Mouse (Mus musculus) retina, postnatal 1 day (tissue): ENCODE measurements around the gene Huwe1.

Experiments used
- DNase-seq: peaks from one replicate; pipeline ENCODE4 v3.0.0-alpha.2; 2012

The Huwe1 gene

GRCm38 (mm10) chrX:151800701-151801511 lies at the start of gene Huwe1:
TSS of gene Huwe1 (plus strand) at chrX:151800807.
- peak; percentile 82 for DNase-seq

- DNase-seq: no peak
These were observed 20.3 kb upstream of the Huwe1 start for GRCm38 (mm10) chrX:151780348-151780747.

DNA sequence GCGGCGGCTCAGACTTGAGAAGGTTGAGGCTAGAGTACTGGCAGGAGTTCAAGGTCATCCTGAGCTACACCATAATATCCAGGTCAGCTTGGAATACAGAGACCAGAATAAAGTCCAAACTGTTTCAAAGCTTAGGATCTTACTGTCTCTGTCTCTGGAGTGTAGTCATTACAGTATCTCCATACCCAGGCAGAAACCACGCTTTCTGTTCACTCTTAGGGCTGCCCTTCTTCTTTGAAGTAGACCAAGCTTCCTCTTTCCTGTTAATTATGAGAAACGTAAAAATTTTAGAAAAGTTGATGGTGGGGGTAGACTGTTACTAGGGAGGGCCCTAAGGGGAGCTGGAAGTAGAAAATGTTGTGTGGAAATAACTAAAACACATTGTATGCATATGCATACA lies 17.7 kb upstream of the Huwe1 start:
- no peak for DNase-seq

DNA sequence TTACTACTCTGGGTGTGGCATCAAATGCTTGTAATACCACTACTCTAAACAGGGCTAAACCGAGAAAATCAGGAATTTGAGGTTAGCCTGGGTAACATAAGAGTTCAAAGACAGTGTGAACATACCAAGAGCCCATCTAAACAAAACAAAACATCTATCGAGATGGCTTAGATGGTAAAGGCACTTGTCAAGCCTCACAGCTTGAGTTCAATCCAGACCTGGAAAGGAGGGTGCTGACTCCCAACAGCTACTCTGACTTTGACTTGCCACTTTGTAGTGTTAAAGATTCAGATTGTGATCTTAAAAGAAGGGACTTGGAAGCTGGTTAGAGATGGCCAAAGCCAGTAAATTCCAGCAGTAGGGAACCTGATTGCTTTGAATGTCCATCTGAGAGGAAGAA lies 7.8 kb upstream of the Huwe1 start:
- no peak for DNase-seq

DNA sequence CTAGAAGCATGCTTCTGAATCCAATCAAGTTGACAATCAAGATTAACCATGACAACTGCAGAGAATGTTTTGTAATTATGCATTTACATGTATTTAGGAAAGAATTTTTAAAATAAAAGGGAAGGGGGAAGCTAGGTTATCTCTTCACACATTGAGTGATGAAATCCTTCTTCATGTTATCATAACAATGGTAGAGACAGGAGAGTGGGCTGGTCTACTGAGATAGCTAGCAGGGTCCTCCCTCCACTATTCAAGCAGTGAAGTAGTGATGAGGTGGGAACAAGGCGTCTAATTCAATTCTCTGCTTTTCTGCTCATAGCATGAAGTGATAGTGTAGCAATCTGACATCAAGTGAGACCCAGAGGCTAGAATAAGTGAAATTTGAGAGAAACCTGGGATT lies 2.6 kb upstream of the Huwe1 start:
- DNase-seq: no peak

DNA sequence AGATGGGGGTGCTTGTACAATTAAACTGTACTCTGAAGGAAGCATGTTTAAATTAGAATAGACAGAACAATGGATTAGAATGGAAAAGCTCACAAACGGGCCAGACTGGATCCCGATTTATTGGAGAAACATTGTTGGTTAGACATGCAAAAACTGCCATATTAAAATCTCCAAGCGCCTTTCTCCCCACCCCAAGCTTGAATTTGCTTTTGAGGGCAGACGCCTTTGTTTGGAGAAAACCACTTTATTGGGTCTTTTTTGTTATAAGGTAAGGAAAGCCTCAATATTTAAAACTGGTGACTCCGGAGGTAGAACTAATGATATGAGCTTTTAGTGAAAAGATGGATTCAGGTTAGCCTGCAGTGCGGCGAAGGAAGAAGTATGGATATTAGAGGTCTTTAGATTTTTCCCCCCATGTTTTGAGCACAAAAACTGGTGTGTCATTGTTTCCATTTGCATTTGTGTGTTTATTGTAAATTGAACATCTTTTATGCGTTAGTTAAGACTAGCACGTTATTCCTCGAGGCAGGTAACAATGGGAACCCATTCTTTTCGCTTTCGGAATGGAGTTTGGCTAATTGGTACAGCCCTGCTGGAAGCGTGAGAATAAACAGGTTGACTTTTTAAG lies 1.8 kb downstream of the Huwe1 start:
- DNase-seq: peak; percentile 3

GRCm38 (mm10) chrX:151802956-151803776 lies 2.6 kb downstream of the Huwe1 start:
- peak; percentile 99 for DNase-seq

GRCm38 (mm10) chrX:151803777-151804101 lies 3.1 kb downstream of the Huwe1 start:
- peak; percentile 74 for DNase-seq

- DNase-seq: no peak
These were observed 3.8 kb downstream of the Huwe1 start for GRCm38 (mm10) chrX:151804388-151804787.

- DNase-seq: no peak
These were observed 10.9 kb downstream of the Huwe1 start for GRCm38 (mm10) chrX:151811481-151811880.

- no peak for DNase-seq
These were observed 13.0 kb downstream of the Huwe1 start for GRCm38 (mm10) chrX:151813656-151814055.

DNA sequence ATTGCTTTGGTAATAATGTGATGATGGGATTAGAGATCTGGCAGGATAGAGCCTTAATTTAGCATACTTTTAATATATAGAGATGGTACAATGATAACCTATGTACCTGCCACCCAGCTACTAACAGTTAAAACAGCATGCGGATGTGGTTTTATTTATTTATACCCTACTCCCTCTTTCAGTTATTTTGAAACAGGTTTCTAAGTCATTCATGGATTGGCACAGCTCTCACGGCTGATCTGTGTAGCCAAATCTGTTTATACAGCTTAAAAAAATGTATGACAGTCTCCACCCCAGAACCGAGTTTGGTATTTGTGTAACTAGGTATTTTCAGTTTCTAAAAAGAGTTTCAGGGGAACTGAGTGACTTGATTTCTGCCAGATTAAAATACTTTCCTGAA lies 17.1 kb downstream of the Huwe1 start:
- no peak for DNase-seq

DNA sequence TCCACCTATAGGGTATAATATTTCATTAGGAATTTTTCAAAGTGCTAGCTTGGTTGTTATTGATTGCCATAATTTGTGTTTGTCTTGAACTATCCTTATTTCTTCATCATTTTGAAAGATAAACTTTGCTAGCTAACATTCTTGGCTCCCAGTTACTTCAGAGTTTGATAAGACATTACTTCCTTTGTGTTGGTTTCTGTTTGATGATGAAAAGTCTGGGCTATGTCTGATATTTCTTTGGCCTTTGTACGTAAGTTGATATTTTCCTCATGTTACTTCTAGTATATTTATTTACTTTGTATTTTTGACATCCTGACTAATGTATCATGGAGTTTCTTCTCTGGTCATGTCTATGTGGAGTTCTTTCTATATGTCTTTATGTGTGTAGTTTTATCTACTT lies 28.4 kb downstream of the Huwe1 start:
- no peak for DNase-seq

DNA sequence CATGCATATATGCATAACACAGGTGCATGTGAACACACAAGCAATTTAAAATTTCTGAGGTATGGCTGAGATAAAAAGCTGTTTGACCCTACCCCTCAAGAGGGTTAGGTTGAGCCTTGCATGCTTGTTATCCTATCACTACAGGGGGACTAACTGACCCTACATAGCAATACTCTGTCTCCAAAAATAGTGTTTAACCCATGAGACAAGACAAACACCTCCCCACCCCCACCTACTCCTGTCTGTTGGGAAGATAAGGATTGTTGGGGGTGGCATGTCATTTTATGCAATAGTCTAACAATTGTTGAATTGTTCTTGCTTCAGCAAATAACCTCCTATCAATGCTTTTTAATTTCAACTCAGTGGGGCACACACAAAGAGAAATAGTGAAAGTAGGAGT lies 30.7 kb downstream of the Huwe1 start:
- DNase-seq: no peak

GRCm38 (mm10) chrX:151832982-151833381 lies 32.4 kb downstream of the Huwe1 start:
- no peak for DNase-seq

GRCm38 (mm10) chrX:151859436-151859835 lies 58.8 kb downstream of the Huwe1 start:
- no peak for DNase-seq

- DNase-seq: no peak
These were observed 110.1 kb downstream of the Huwe1 start for GRCm38 (mm10) chrX:151910692-151911091.

GRCm38 (mm10) chrX:151912267-151912666 lies 111.7 kb downstream of the Huwe1 start:
- DNase-seq: no peak

DNA sequence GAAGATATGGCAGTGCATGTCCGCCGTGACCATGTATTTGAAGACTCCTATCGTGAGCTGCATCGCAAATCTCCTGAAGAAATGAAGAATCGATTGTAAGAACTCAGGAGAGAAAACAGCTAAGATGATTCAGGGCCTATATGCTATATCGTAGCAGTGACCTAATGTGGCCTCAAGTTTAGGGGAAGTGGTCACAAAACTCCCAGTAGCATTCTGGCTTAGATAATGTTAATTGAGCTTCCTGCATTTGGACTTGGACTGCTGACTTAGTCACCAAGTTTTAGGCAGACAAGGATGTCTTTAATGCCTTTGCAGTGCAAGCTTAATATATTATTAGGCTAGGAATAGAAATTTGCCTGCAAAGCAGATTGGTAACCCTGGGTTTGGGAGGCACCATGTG lies 128.8 kb downstream of the Huwe1 start:
- DNase-seq: no peak

DNA sequence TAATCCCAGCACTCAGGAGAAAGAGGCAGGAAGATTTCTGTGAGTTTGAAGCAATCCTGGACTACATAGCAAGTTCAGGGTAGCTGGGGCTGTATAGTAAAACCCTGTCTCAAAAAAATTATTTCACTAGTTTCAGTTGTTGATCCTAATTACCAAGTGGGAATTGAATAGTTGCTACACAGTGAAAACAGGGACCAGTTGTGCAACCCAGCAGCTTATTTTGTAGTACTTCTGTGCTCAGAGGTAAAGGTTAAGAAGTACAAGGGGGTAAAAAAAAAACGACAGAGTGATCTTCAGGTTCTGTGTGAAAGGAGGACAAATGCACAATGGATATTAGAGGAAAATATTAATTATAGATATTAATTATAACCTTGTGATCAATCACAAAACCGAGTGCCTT lies 138.2 kb downstream of the Huwe1 start:
- DNase-seq: no peak

- DNase-seq: peak; percentile 43
These were observed 146.4 kb downstream of the Huwe1 start for GRCm38 (mm10) chrX:151946986-151947385.

- no peak for DNase-seq
These were observed 147.2 kb downstream of the Huwe1 start for GRCm38 (mm10) chrX:151947781-151948180.

DNA sequence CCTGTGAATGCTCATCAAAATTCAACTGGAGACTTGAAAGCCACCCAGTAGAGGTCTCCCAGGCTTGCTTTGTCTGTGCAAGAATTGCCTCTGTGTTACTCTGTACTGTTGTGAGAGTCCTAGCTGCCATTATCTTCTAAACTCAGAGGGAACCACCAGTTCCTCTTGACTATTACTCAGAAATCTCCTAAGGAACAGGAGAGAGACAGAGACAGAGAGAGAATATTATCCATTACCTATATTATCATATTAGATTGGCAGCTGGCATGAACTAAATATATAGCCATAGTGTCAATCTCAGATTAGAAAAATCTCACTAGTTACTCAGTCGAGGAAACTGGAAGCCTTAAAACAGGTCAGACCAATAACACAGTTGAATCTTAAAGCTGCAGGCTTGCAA lies 149.6 kb downstream of the Huwe1 start:
- DNase-seq: no peak

GRCm38 (mm10) chrX:151951181-151951580 lies 150.6 kb downstream of the Huwe1 start:
- no peak for DNase-seq
